Mouse (Mus musculus): ENCODE measurements around the gene Immp2l.

DNA sequence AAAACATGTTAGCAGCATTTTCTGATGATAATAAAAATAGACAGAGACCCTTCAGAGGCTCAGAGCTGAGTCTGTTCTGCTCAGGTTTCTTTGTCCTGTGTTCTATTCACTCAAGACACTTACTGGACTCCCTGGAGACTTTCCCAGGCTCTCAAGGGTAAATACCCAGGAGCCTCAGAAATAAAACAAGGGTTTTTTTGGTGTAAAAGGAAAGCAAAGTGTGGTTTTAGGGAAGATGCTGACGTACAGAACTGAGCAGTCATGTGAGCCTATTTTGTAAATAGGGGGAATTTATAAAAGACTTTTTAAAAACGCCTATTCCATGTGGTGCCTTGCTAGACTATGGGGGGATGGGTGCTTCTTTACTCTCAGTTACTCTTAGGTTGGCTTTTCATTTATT, 502.8 kb downstream of the Immp2l start:
- no peak for TF ChIP-seq POLR2A (IDR thresholded peaks at IDR 0.05; ENCODE audit: extremely low read depth, insufficient read depth, low read length)
- TF ChIP-seq CTCF (IDR thresholded peaks at IDR 0.05; ENCODE audit: low read depth, low read length) = no peak

All from liver, adult 2 months (tissue).